8 mouse cellular contexts compared by ENCODE assay signal in the genomic region with DNA sequence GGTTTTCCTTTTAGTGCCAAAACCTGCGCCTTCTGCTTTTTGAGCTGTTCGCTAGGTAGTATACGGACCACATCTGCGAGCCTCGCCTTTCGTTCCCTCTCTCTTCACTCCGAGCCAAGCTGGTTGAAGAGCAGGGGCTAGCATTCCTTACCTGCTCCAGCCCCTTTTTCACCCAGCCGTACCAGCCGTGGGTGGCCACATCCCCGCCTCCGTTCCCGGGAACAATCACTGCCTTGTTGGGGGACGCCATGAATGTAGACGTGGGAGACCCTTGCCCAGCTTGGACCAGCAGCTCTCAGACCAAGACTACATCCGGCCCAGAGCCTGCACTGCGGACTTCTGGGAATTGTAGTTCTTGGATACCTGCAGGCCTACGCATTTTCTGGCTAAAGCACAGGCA. TPM values are rescaled to one million over a fixed set of nuclear protein-coding genes. Genes with fewer than 3 reads are reported as not detected.
A peak's percentile ranks its signal among the peaks of the same experiment; 100 is the strongest.
DNase-seq lines count a peak whose midpoint lies in the region; ATAC-seq and TF ChIP-seq lines count a peak whose summit lies in the region.

Rbbp9 (minus strand) TSS at position 341 of the 400 bp plus-strand sequence.

- peak within 1 kb of the TSS; percentile 62 for H3K9ac ChIP-seq in ES-Bruce4 (ENCODE audit: low read depth, poor library complexity, severe bottlenecking)
- peak within 1 kb of the TSS; percentile 88 for H3K9ac ChIP-seq in forebrain, embryonic 13.5 days
- peak within 1 kb of the TSS; percentile 69 for H3K9ac ChIP-seq in heart, postnatal 0 days (replicated peaks; ENCODE audit: low read depth, low read length)
- peak within 1 kb of the TSS; percentile 72 for H3K9ac ChIP-seq in liver, embryonic 12.5 days
- H3K9ac ChIP-seq in stomach, embryonic 16.5 days (ENCODE audit: low read length): peak within 1 kb of the TSS; percentile 89

- WGBS in forebrain, embryonic 13.5 days: under 1% methylated on average over 17 of the region's 17 CpGs
- WGBS in heart, postnatal 0 days: under 1% methylated on average over 17 of the region's 17 CpGs
- 2% methylated on average over 17 of the region's 17 CpGs for WGBS in liver, embryonic 12.5 days (ENCODE audit: insufficient replicate concordance)
- WGBS in stomach, embryonic 16.5 days: under 1% methylated on average over 17 of the region's 17 CpGs

- no peak for TF ChIP-seq CTCF in ES-Bruce4 (IDR thresholded peaks at IDR 0.05; ENCODE audit: low read depth, low read length)
- no peak for TF ChIP-seq CTCF in heart, postnatal 0 days (IDR thresholded peaks at IDR 0.05; ENCODE audit: low read depth)

- ATAC-seq in cerebellum, adult (ENCODE audit: insufficient number of reproducible peaks, low FRiP score, low TSS enrichment): peak; percentile 93
- peak; percentile 98 for ATAC-seq in forebrain, embryonic 13.5 days
- peak; percentile 83 for ATAC-seq in heart, postnatal 0 days (ENCODE audit: insufficient read depth, low read depth)
- ATAC-seq in liver, embryonic 12.5 days: peak; percentile 79
- ATAC-seq in stomach, embryonic 16.5 days (ENCODE audit: insufficient read depth, low FRiP score): peak; percentile 91

- no peak for TF ChIP-seq EP300 in ES-Bruce4 (IDR thresholded peaks at IDR 0.05; ENCODE audit: insufficient read depth, low read depth, low read length)
- no peak for TF ChIP-seq EP300 in heart, postnatal 0 days (IDR thresholded peaks at IDR 0.05; ENCODE audit: low read depth)

- no peaks in the 10 kb centered on the region for H3K27me3 ChIP-seq in ES-Bruce4 (ENCODE audit: control insufficient read depth, insufficient read depth, low read length, poor library complexity, severe bottlenecking)
- H3K27me3 ChIP-seq in forebrain, embryonic 13.5 days: no peaks in the 10 kb centered on the region
- H3K27me3 ChIP-seq in heart, postnatal 0 days (ENCODE audit: control insufficient read depth, insufficient read depth, low read length): no peaks in the 10 kb centered on the region
- no peaks in the 10 kb centered on the region for H3K27me3 ChIP-seq in liver, embryonic 12.5 days (replicated peaks)
- H3K27me3 ChIP-seq in stomach, embryonic 16.5 days (ENCODE audit: control insufficient read depth, insufficient read depth, low read length): no peaks in the 10 kb centered on the region

- H3K36me3 ChIP-seq in ES-Bruce4 (ENCODE audit: control insufficient read depth, insufficient read depth, low read length, poor library complexity, severe bottlenecking): no peaks in the 10 kb centered on the region
- H3K36me3 ChIP-seq in forebrain, embryonic 13.5 days (ENCODE audit: poor library complexity, severe bottlenecking): peaks cover 23% of the 10 kb centered on the region
- peaks cover 3% of the 10 kb centered on the region; the same call in 1 of the 2 replicates for H3K36me3 ChIP-seq in heart, postnatal 0 days (replicated peaks; ENCODE audit: control insufficient read depth, insufficient read depth, low read length)
- peaks cover 5% of the 10 kb centered on the region; the same call in 1 of the 2 replicates for H3K36me3 ChIP-seq in liver, embryonic 12.5 days
- peaks cover 1% of the 10 kb centered on the region; the same call in 1 of the 2 replicates for H3K36me3 ChIP-seq in stomach, embryonic 16.5 days (ENCODE audit: control insufficient read depth, insufficient read depth, low read length)

- peak; percentile 70 for DNase-seq in heart, postnatal 0 days (ENCODE audit: low spot score)
- DNase-seq in kidney, postnatal 25 days: peak; percentile 70 to 82
- DNase-seq in naive thymus-derived CD4-positive, alpha-beta T cell, adult 2 months (ENCODE audit: low read depth): peak; percentile 69

- no peak within 1 kb of the TSS for H3K27ac ChIP-seq in ES-Bruce4 (ENCODE audit: insufficient read depth, low read length)
- peak within 1 kb of the TSS; percentile 83 for H3K27ac ChIP-seq in forebrain, embryonic 13.5 days
- H3K27ac ChIP-seq in heart, postnatal 0 days (ENCODE audit: low read depth): peak within 1 kb of the TSS; percentile 70
- peak within 1 kb of the TSS; percentile 60 for H3K27ac ChIP-seq in liver, embryonic 12.5 days
- H3K27ac ChIP-seq in stomach, embryonic 16.5 days (ENCODE audit: low read length): peak within 1 kb of the TSS; percentile 71

- no peaks in the 10 kb centered on the region for H3K4me1 ChIP-seq in ES-Bruce4 (ENCODE audit: control insufficient read depth, insufficient read depth, low read length)
- H3K4me1 ChIP-seq in forebrain, embryonic 13.5 days: peaks cover 16% of the 10 kb centered on the region
- peaks cover 6% of the 10 kb centered on the region; the same call in 1 of the 2 replicates for H3K4me1 ChIP-seq in heart, postnatal 0 days (ENCODE audit: control insufficient read depth, insufficient read depth)
- peaks cover 13% of the 10 kb centered on the region for H3K4me1 ChIP-seq in liver, embryonic 12.5 days
- peaks cover 6% of the 10 kb centered on the region; the same call in 1 of the 2 replicates for H3K4me1 ChIP-seq in stomach, embryonic 16.5 days (ENCODE audit: control insufficient read depth, insufficient read depth, low read length)

- H3K4me2 ChIP-seq in forebrain, embryonic 13.5 days: peak within 1 kb of the TSS; percentile 70
- H3K4me2 ChIP-seq in heart, postnatal 0 days (ENCODE audit: low read depth, low read length): peak within 1 kb of the TSS; percentile 75
- H3K4me2 ChIP-seq in liver, embryonic 12.5 days: peak within 1 kb of the TSS; percentile 80
- peak within 1 kb of the TSS; percentile 69 for H3K4me2 ChIP-seq in stomach, embryonic 16.5 days (ENCODE audit: low read depth, low read length)

- no peaks in the 10 kb centered on the region for H3K9me3 ChIP-seq in ES-Bruce4 (replicated peaks; ENCODE audit: control insufficient read depth, insufficient read depth, low read length, poor library complexity, severe bottlenecking)
- H3K9me3 ChIP-seq in forebrain, embryonic 13.5 days (replicated peaks): no peaks in the 10 kb centered on the region
- no peaks in the 10 kb centered on the region for H3K9me3 ChIP-seq in heart, postnatal 0 days (replicated peaks; ENCODE audit: control insufficient read depth, low read length)
- no peaks in the 10 kb centered on the region for H3K9me3 ChIP-seq in liver, embryonic 12.5 days (replicated peaks)
- H3K9me3 ChIP-seq in stomach, embryonic 16.5 days (replicated peaks; ENCODE audit: control insufficient read depth, low read length): no peaks in the 10 kb centered on the region

- peak; percentile 80 for TF ChIP-seq POLR2A in ES-Bruce4 (IDR thresholded peaks at IDR 0.05; ENCODE audit: insufficient read depth, low read length)

- H3K4me3 ChIP-seq in ES-Bruce4 (ENCODE audit: low read depth, low read length): peak within 1 kb of the TSS; percentile 100
- peak within 1 kb of the TSS; percentile 73 for H3K4me3 ChIP-seq in forebrain, embryonic 13.5 days
- peak within 1 kb of the TSS; percentile 78 for H3K4me3 ChIP-seq in heart, postnatal 0 days (ENCODE audit: low read depth, low read length)
- peak within 1 kb of the TSS; percentile 72 for H3K4me3 ChIP-seq in liver, embryonic 12.5 days
- H3K4me3 ChIP-seq in stomach, embryonic 16.5 days (replicated peaks; ENCODE audit: low read length): peak within 1 kb of the TSS; percentile 95

RNA-seq across cellular contexts. Expression of gene Rbbp9, which starts in this region (rescaled TPM):
- polyA plus RNA-seq in ES-Bruce4 (2011; ENCODE audit: insufficient read depth, insufficient read length, low read depth, missing spikeins): 32.1 and 32.5 TPM in 2 replicates
- 59.4 and 62.3 TPM in 2 replicates for polyA plus RNA-seq in forebrain, embryonic 13.5 days (2015; fragmentation: Nextera tagmentation; extraction: Ambion mirVana)
- 8.3 and 18.4 TPM in 2 replicates for total RNA-seq in heart, postnatal 0 days (2014; rRNA removed; ENCODE audit: low replicate concordance)
- polyA plus RNA-seq in heart, postnatal 0 days (2015; fragmentation: Nextera tagmentation; extraction: Ambion mirVana): 25.5 and 30.6 TPM in 2 replicates
- 15.3 and 15.6 TPM in 2 replicates for polyA plus RNA-seq in liver, embryonic 12.5 days (2016; fragmentation: Nextera tagmentation; extraction: Ambion mirVana)
- 62.2 and 63.1 TPM in 2 replicates for polyA plus RNA-seq in stomach, embryonic 16.5 days (2015; fragmentation: Nextera tagmentation; extraction: Ambion mirVana)
